Mouse (Mus musculus): ENCODE data around the gene Med13. TPM values are rescaled to one million over a fixed set of nuclear protein-coding genes. Genes with fewer than 3 reads are reported as not detected.

Gene Med13
- polyA plus RNA-seq, 1 experiment from 2014 or later: 14.2 TPM

DNA sequence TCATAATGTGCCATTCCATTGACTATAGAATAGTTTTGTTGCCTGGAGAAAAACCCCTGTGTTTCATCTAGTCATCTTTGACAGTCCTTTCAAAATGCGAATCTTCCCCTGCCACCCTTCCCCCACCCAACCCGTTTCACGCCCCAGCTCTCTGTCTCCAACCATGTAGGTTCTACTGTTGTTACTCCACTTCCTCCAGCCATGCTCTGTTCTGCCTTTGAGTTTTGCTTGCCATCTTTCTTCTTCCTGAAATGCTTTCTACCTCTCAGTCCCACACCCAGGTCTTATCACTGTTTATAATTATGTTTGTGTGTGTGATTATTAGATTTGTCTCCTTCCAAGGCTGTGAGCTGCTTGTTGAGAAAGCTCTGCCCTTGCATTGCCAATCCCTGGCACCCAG lies 26.7 kb upstream of the Med13 start:
- H3K27me3 ChIP-seq (replicated peaks; ENCODE audit: control insufficient read depth, insufficient read depth, low read length): no peaks in the 10 kb centered on the region
- H3K4me2 ChIP-seq (ENCODE audit: low read length): no peak overlapping the region
- no peak for DNase-seq (ENCODE audit: low spot score)
- H3K9me3 ChIP-seq (ENCODE audit: control insufficient read depth, low read length): no peaks in the 10 kb centered on the region
- 75% methylated on average over 3 of the region's 3 CpGs for WGBS
- ATAC-seq (replicated peaks; ENCODE audit: low FRiP score, low TSS enrichment, low read depth): no peak
- no peaks in the 10 kb centered on the region for H3K36me3 ChIP-seq (ENCODE audit: control insufficient read depth, insufficient read depth, low read length)
- H3K9ac ChIP-seq (ENCODE audit: low read length): no peak overlapping the region
- no peak overlapping the region for H3K27ac ChIP-seq (ENCODE audit: low read depth)
- H3K4me1 ChIP-seq (replicated peaks; ENCODE audit: control insufficient read depth, insufficient read depth, low read length): peaks cover 11% of the 10 kb centered on the region; the same call in 1 of the 2 replicates
- no peak overlapping the region for H3K4me3 ChIP-seq (ENCODE audit: low read depth, low read length)

DNA sequence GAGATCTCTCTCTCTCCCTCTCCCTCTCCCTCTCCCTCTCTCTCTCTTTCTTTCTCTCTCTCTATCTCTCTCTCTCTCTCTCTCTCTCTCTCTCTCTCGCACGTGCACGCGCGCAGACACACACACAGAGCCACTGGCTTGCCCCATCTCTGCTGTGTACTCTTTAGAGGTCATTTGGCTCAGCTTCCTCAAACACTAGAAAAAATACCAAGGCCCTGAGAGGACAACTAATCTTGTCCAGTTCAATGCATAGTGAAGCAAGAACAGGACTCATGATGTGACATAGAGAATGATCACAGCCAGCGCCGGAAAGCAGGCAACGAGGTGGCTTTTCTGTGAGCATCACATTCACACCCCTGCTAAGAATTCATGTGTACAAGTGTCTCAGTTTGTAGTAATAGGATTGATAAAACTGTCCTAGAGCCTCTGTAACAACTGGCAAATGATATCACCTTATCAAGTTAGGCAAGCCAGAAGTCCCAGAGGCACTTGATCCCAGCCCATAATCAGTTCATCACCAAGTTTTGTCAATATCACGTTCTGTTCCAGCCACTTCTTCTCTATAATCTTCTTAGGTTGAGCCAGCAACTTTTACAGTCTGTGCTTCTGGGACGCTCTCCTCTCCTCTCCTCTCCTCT lies 25.2 kb upstream of the Med13 start:
- H3K4me1 ChIP-seq (replicated peaks; ENCODE audit: control insufficient read depth, insufficient read depth, low read length): peaks cover 7% of the 10 kb centered on the region; the same call in 1 of the 2 replicates
- no peak overlapping the region for H3K4me2 ChIP-seq (ENCODE audit: low read length)
- H3K27ac ChIP-seq (ENCODE audit: low read depth): no peak overlapping the region
- H3K9ac ChIP-seq (ENCODE audit: low read length): no peak overlapping the region
- H3K4me3 ChIP-seq (ENCODE audit: low read depth, low read length): no peak overlapping the region
- no peaks in the 10 kb centered on the region for H3K27me3 ChIP-seq (replicated peaks; ENCODE audit: control insufficient read depth, insufficient read depth, low read length)
- H3K9me3 ChIP-seq (ENCODE audit: control insufficient read depth, low read length): no peaks in the 10 kb centered on the region
- ATAC-seq (replicated peaks; ENCODE audit: low FRiP score, low TSS enrichment, low read depth): no peak
- no peak for DNase-seq (ENCODE audit: low spot score)
- 89% methylated on average over 10 of the region's 10 CpGs for WGBS
- H3K36me3 ChIP-seq (ENCODE audit: control insufficient read depth, insufficient read depth, low read length): no peaks in the 10 kb centered on the region

DNA sequence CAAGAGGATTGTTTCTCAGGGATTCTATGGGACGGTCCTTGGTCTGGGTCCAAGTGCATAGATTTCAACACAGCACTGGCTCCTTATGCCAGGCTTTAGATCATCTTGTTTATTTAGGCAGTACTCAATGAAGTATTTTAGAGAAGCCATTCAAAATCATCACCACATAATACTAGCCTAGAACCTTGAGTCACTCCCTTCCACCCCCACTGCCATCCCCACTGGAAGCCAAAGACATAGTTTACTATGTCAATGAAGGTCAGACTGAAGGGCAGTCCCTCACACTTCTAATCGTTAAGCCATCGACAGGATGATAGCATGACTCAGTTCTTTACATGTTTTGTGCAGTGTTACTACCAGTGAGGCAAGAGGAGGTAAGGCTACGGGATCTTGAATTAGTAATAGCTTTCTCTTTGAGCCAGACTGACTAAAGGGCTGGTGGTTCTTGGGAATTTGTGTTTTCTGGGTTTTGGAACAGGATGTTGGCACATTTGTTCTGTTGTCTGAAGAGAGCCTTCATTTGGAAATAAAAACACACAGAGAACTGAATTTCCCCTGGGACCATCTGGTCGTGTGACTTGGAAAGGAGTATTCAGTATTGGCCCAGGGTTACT lies 24.2 kb upstream of the Med13 start:
- ATAC-seq (replicated peaks; ENCODE audit: low FRiP score, low TSS enrichment, low read depth) (no peak), DNase-seq (ENCODE audit: low spot score) (no peak)
- Histone ChIP-seq H3K27me3 (replicated peaks; ENCODE audit: control insufficient read depth, insufficient read depth, low read length) (no peaks in the 10 kb centered on the region), H3K9ac (ENCODE audit: low read length) (no peak overlapping the region), H3K36me3 (ENCODE audit: control insufficient read depth, insufficient read depth, low read length) (no peaks in the 10 kb centered on the region), H3K4me1 (replicated peaks; ENCODE audit: control insufficient read depth, insufficient read depth, low read length) (peaks cover 2% of the 10 kb centered on the region; the same call in 1 of the 2 replicates), H3K4me3 (ENCODE audit: low read depth, low read length) (no peak overlapping the region), H3K4me2 (ENCODE audit: low read length) (no peak overlapping the region), H3K9me3 (ENCODE audit: control insufficient read depth, low read length) (no peaks in the 10 kb centered on the region), H3K27ac (ENCODE audit: low read depth) (no peak overlapping the region)
- WGBS: 78% methylated on average over 5 of the region's 5 CpGs

DNA sequence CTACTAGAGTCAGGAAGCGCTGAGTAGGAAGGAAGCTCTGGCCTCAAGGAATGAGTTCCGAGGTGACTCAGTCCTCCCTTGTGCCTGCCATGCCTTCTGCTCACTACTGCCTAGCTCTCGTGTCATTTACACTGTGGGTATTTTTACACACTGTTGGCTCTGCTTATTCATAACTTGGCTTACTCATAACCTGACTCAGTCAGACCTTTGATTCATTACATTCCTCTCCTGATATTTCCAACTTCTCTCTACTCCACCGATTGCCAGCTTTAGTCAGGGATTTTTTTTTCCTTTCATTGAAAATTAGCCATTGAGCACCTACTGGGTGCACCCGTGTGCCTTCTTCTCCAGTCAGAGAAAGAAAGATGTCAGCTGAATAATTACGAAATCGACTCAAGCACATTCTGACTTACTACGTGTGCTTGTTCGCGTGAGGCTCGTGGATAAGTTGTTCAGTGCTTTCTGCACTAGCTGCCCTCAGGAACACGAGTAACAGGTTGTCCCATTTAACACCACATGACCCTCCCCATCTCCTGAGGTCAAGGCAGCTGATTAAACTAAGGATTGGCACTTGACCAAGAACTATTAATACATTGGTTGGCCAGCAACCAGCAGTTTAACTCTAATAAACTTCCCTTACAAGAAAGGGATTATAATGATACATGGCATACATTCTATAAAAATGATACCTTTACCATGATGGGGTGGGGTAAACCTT lies 23.3 kb upstream of the Med13 start:
- ATAC-seq (replicated peaks; ENCODE audit: low FRiP score, low TSS enrichment, low read depth): no peak
- 84% methylated on average over 12 of the region's 12 CpGs for WGBS
- Histone ChIP-seq H3K9me3 (ENCODE audit: control insufficient read depth, low read length) (no peaks in the 10 kb centered on the region), H3K27me3 (replicated peaks; ENCODE audit: control insufficient read depth, insufficient read depth, low read length) (no peaks in the 10 kb centered on the region), H3K36me3 (ENCODE audit: control insufficient read depth, insufficient read depth, low read length) (no peaks in the 10 kb centered on the region), H3K4me1 (replicated peaks; ENCODE audit: control insufficient read depth, insufficient read depth, low read length) (peaks cover 10% of the 10 kb centered on the region), H3K27ac (ENCODE audit: low read depth) (no peak overlapping the region), H3K9ac (ENCODE audit: low read length) (no peak overlapping the region), H3K4me2 (ENCODE audit: low read length) (no peak overlapping the region), H3K4me3 (ENCODE audit: low read depth, low read length) (no peak overlapping the region)
- DNase-seq (ENCODE audit: low spot score): no peak

DNA sequence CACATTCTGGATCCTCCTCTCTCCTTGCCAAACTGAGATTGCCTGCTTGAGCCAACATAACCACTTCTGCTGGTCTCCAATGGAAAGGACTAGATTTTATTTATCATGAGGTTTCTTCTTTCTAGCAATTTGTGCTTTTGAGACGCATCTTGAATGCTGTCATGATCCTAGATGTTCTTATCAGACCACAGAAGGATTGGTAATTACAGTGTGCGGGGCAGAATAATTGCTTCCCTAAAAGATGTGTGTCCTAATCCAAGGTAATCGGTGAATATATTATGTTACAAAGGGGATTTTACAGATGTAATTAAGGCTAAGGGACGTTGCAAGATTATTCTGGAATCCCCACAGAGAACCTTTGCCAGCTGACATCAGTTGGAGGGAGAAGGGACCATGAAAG lies 21.6 kb upstream of the Med13 start:
- Histone ChIP-seq H3K27ac (ENCODE audit: low read depth) (no peak overlapping the region), H3K4me1 (replicated peaks; ENCODE audit: control insufficient read depth, insufficient read depth, low read length) (peaks cover 14% of the 10 kb centered on the region), H3K9ac (ENCODE audit: low read length) (no peak overlapping the region), H3K36me3 (ENCODE audit: control insufficient read depth, insufficient read depth, low read length) (no peaks in the 10 kb centered on the region), H3K4me2 (ENCODE audit: low read length) (no peak overlapping the region), H3K27me3 (replicated peaks; ENCODE audit: control insufficient read depth, insufficient read depth, low read length) (no peaks in the 10 kb centered on the region), H3K9me3 (ENCODE audit: control insufficient read depth, low read length) (no peaks in the 10 kb centered on the region), H3K4me3 (ENCODE audit: low read depth, low read length) (no peak overlapping the region)
- ATAC-seq (replicated peaks; ENCODE audit: low FRiP score, low TSS enrichment, low read depth): no peak
- WGBS: 70% methylated on average over 4 of the region's 4 CpGs
- no peak for DNase-seq (ENCODE audit: low spot score)

DNA sequence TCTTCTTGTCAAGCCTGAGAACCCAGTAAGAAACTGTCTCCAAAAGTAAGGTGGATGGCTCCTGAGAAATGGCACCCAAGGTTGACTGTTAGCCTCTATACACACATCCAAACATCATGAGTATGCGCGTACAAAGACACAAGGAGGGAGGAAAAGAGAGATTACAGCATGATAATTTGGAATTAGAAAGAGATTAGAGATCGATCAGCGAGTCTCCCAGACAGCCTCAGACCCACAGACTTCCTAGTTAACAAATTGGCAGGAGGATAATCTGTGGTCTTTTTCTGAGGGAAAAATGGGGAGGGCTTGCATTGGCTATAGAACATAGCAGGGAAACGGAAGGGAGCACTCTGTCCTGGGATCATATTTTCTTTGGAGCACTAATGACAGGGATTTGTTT lies 20.4 kb upstream of the Med13 start:
- DNase-seq (ENCODE audit: low spot score) (no peak), ATAC-seq (replicated peaks; ENCODE audit: low FRiP score, low TSS enrichment, low read depth) (no peak)
- H3K27me3 ChIP-seq (replicated peaks; ENCODE audit: control insufficient read depth, insufficient read depth, low read length): no peaks in the 10 kb centered on the region
- H3K9me3 ChIP-seq (ENCODE audit: control insufficient read depth, low read length): no peaks in the 10 kb centered on the region
- no peak overlapping the region for H3K4me3 ChIP-seq (ENCODE audit: low read depth, low read length)
- H3K27ac ChIP-seq (ENCODE audit: low read depth): no peak overlapping the region
- peaks cover 14% of the 10 kb centered on the region for H3K4me1 ChIP-seq (replicated peaks; ENCODE audit: control insufficient read depth, insufficient read depth, low read length)
- no peaks in the 10 kb centered on the region for H3K36me3 ChIP-seq (ENCODE audit: control insufficient read depth, insufficient read depth, low read length)
- no peak overlapping the region for H3K9ac ChIP-seq (ENCODE audit: low read length)
- no peak overlapping the region for H3K4me2 ChIP-seq (ENCODE audit: low read length)
- 88% methylated on average over 5 of the region's 5 CpGs for WGBS

DNA sequence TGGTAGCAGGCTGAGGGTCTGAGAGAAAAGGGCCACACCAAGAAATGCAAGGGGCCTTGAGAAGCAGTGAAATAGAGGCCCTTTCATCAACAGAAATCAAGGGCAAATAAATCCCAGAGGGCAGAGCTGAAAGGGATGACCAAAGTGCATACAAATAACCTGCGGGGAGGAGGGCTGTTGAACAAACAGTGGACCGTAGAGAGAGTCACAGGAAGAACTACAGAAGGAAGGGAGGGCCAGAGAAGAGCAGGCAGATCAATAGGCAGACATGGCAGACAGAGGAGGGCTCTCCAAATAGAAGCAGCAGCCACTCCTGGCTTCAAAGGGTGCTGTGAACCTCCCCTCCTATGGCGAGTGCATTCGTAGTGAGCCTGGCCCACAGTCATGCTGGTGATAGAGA lies 19.3 kb upstream of the Med13 start:
- Histone ChIP-seq H3K27ac (ENCODE audit: low read depth) (0 out of 2 replicates have a peak overlapping the region, but pooled peaks have one; percentile 39), H3K27me3 (replicated peaks; ENCODE audit: control insufficient read depth, insufficient read depth, low read length) (no peaks in the 10 kb centered on the region), H3K4me2 (ENCODE audit: low read length) (no peak overlapping the region), H3K9me3 (ENCODE audit: control insufficient read depth, low read length) (no peaks in the 10 kb centered on the region), H3K9ac (ENCODE audit: low read length) (no peak overlapping the region), H3K36me3 (ENCODE audit: control insufficient read depth, insufficient read depth, low read length) (no peaks in the 10 kb centered on the region), H3K4me3 (ENCODE audit: low read depth, low read length) (no peak overlapping the region), H3K4me1 (replicated peaks; ENCODE audit: control insufficient read depth, insufficient read depth, low read length) (peaks cover 14% of the 10 kb centered on the region)
- WGBS: 63% methylated on average over 4 of the region's 4 CpGs
- no peak for DNase-seq (ENCODE audit: low spot score)
- no peak for ATAC-seq (replicated peaks; ENCODE audit: low FRiP score, low TSS enrichment, low read depth)

DNA sequence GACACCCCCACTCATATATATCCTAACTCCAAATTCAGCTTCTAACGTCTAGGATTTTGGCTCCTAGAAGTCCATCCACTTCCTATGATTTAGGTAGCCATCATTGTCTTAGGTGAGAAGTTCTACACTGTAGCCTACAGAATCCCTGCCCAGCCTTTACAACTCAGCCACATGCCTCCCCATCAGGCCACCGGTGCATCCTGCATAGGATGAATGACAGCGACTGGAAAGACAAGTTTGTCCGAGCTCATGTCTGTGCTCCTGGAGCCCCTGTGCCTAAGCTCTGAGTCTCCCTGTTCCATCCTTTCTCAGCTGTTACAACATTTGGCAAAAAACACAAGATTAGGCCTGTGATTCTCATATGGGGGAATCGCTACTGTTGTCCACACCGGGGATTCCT lies 17.7 kb upstream of the Med13 start:
- Histone ChIP-seq H3K9ac (ENCODE audit: low read length) (no peak overlapping the region), H3K4me3 (ENCODE audit: low read depth, low read length) (no peak overlapping the region), H3K4me1 (replicated peaks; ENCODE audit: control insufficient read depth, insufficient read depth, low read length) (peaks cover 14% of the 10 kb centered on the region), H3K9me3 (ENCODE audit: control insufficient read depth, low read length) (no peaks in the 10 kb centered on the region), H3K4me2 (ENCODE audit: low read length) (no peak overlapping the region), H3K27ac (ENCODE audit: low read depth) (no peak overlapping the region), H3K27me3 (replicated peaks; ENCODE audit: control insufficient read depth, insufficient read depth, low read length) (no peaks in the 10 kb centered on the region), H3K36me3 (ENCODE audit: control insufficient read depth, insufficient read depth, low read length) (no peaks in the 10 kb centered on the region)
- WGBS: 76% methylated on average over 6 of the region's 6 CpGs
- no peak for ATAC-seq (replicated peaks; ENCODE audit: low FRiP score, low TSS enrichment, low read depth)
- no peak for DNase-seq (ENCODE audit: low spot score)
